Mouse (Mus musculus): Measurements from ENCODE around the gene Axl.

GRCm38 (mm10) chr7:25781937-25782610, 6.4 kb downstream of the Axl start:
- TF ChIP-seq CTCF (IDR thresholded peaks at IDR 0.05; ENCODE audit: low read depth, low read length) (no peak), POLR2A (IDR thresholded peaks at IDR 0.05; ENCODE audit: borderline replicate concordance, low read depth, low read length) (no peak)

All from bone marrow macrophage, adult 2 months (primary cell).